ENCODE assay signal across 8 mouse cellular contexts in genomic region chr9:56165377-56165776, GRCm38 (mm10). TPM values are rescaled to one million over a fixed set of nuclear protein-coding genes. Genes with fewer than 3 reads are reported as not detected.
DNase-seq lines count a peak whose midpoint lies in the region; ATAC-seq and TF ChIP-seq lines count a peak whose summit lies in the region.

Gene Tspan3 (minus strand): TSS chr9:56165477.

- TF ChIP-seq CTCF in kidney, postnatal 0 days (IDR thresholded peaks at IDR 0.05; ENCODE audit: low read depth) = no peak
- TF ChIP-seq CTCF in brain, embryonic 14.5 days (IDR thresholded peaks at IDR 0.05; ENCODE audit: borderline replicate concordance, extremely low read depth, insufficient read depth, insufficient read length) = no peak
- TF ChIP-seq CTCF in heart, adult 2 months (IDR thresholded peaks at IDR 0.05) = no peak

- H3K36me3 ChIP-seq in kidney, postnatal 0 days (ENCODE audit: insufficient read depth, low read length) = no peaks in the 10 kb centered on the region
- H3K36me3 ChIP-seq in heart, adult 2 months (ENCODE audit: control insufficient read depth, insufficient read depth, low read length) = no peaks in the 10 kb centered on the region
- no peaks in the 10 kb centered on the region for H3K36me3 ChIP-seq in midbrain, embryonic 14.5 days (ENCODE audit: control insufficient read depth, insufficient read depth, low read length)

- H3K9ac ChIP-seq in kidney, postnatal 0 days (ENCODE audit: low read depth, low read length) = no peak within 1 kb of the TSS
- H3K9ac ChIP-seq in heart, adult 2 months (ENCODE audit: low read depth, low read length) = no peak within 1 kb of the TSS
- no peak within 1 kb of the TSS for H3K9ac ChIP-seq in midbrain, embryonic 14.5 days (replicated peaks; ENCODE audit: low read length)

- H3K27ac ChIP-seq in kidney, postnatal 0 days = no peak within 1 kb of the TSS
- H3K27ac ChIP-seq in heart, adult 2 months = no peak within 1 kb of the TSS
- no peak within 1 kb of the TSS for H3K27ac ChIP-seq in midbrain, embryonic 14.5 days (replicated peaks; ENCODE audit: low read depth, low read length)

- TF ChIP-seq EP300 in heart, adult 2 months (IDR thresholded peaks at IDR 0.05; ENCODE audit: insufficient read depth, low read depth, low read length) = no peak

- TF ChIP-seq POLR2A in brain, embryonic 14.5 days (IDR thresholded peaks at IDR 0.05; ENCODE audit: borderline replicate concordance, extremely low read depth, insufficient read depth, insufficient read length, poor library complexity, severe bottlenecking) = no peak
- no peak for TF ChIP-seq POLR2A in heart, adult 2 months (IDR thresholded peaks at IDR 0.05; ENCODE audit: insufficient read depth, low read depth, low read length)

- H3K4me2 ChIP-seq in kidney, postnatal 0 days (ENCODE audit: low read length) = no peak within 1 kb of the TSS
- H3K4me2 ChIP-seq in midbrain, embryonic 14.5 days (ENCODE audit: low read length) = no peak within 1 kb of the TSS

- no peaks in the 10 kb centered on the region for H3K9me3 ChIP-seq in kidney, postnatal 0 days (replicated peaks; ENCODE audit: low read length)
- H3K9me3 ChIP-seq in midbrain, embryonic 14.5 days (ENCODE audit: control insufficient read depth, low read length) = no peaks in the 10 kb centered on the region

- intact Hi-C loops in heart, adult 2 months (cut with DNase I) = no loop called here

- no peaks in the 10 kb centered on the region for H3K4me1 ChIP-seq in kidney, postnatal 0 days (replicated peaks; ENCODE audit: insufficient read depth, low read length)
- no peaks in the 10 kb centered on the region for H3K4me1 ChIP-seq in heart, adult 2 months (ENCODE audit: control insufficient read depth, insufficient read depth, low read length)
- peaks cover 9% of the 10 kb centered on the region; the same call in 1 of the 2 replicates for H3K4me1 ChIP-seq in midbrain, embryonic 14.5 days (ENCODE audit: control insufficient read depth, insufficient read depth, low read length)

- H3K4me3 ChIP-seq in kidney, postnatal 0 days (replicated peaks; ENCODE audit: low read depth, low read length) = no peak within 1 kb of the TSS
- no peak within 1 kb of the TSS for H3K4me3 ChIP-seq in heart, adult 2 months
- no peak within 1 kb of the TSS for H3K4me3 ChIP-seq in midbrain, embryonic 14.5 days (replicated peaks; ENCODE audit: low read depth, low read length)

- H3K27me3 ChIP-seq in kidney, postnatal 0 days (ENCODE audit: insufficient read depth, low read length) = no peaks in the 10 kb centered on the region
- H3K27me3 ChIP-seq in heart, adult 2 months (ENCODE audit: control insufficient read depth, insufficient read depth, low read length) = no peaks in the 10 kb centered on the region
- H3K27me3 ChIP-seq in midbrain, embryonic 14.5 days (ENCODE audit: control insufficient read depth, insufficient read depth, low read length) = no peaks in the 10 kb centered on the region

- DNase-seq in kidney, postnatal 0 days (ENCODE audit: low spot score) = no peak
- DNase-seq in kidney, postnatal 4 days = no peak
- no peak for DNase-seq in brain, embryonic 14.5 days (ENCODE audit: low read depth)
- DNase-seq in heart, adult 2 months = no peak
- DNase-seq in layer of hippocampus, postnatal 10 days (ENCODE audit: low spot score in 2 of 2) = no peak
- DNase-seq in midbrain, embryonic 14.5 days = no peak
- no peak for DNase-seq in frontal cortex, postnatal 14 days (ENCODE audit: low spot score in 2 of 2)
- no peak for DNase-seq in urinary bladder, postnatal 10 days (ENCODE audit: low spot score)

- H3K79me2 ChIP-seq in heart, adult 2 months (replicated peaks; ENCODE audit: control insufficient read depth, insufficient read depth, low read length) = no peaks in the 10 kb centered on the region

- ATAC-seq in kidney, postnatal 0 days (replicated peaks; ENCODE audit: low FRiP score, low read depth) = no peak
- no peak for ATAC-seq in midbrain, embryonic 14.5 days (ENCODE audit: low FRiP score, low TSS enrichment)

- WGBS in kidney, postnatal 0 days = 91% methylated on average over 6 of the region's 6 CpGs
- WGBS in heart, adult 2 months = 96% methylated on average over 6 of the region's 6 CpGs
- 96% methylated on average over 6 of the region's 6 CpGs for WGBS in midbrain, embryonic 14.5 days

RNA-seq across cellular contexts. Expression of gene Tspan3, which starts in this region (rescaled TPM):
- polyA plus RNA-seq in kidney, postnatal 0 days (2015; fragmentation: Nextera tagmentation; extraction: Ambion mirVana) = 452 and 462 TPM in 2 replicates
- 382 and 433 TPM in 2 replicates for polyA plus RNA-seq in brain, embryonic 14.5 days (2012; rRNA removed)
- 100 to 1,000 TPM; 182 to 196 TPM for total RNA-seq in heart, adult 2 months (2021)
- polyA plus RNA-seq in heart, adult 2 months (2012; rRNA removed) = 209 and 406 TPM in 2 replicates
- 100 to 1,000 TPM; 334 to 354 TPM for total RNA-seq in layer of hippocampus, postnatal 10 days (2021)
- 555 and 629 TPM in 2 replicates for polyA plus RNA-seq in midbrain, embryonic 14.5 days (2014; fragmentation: Nextera tagmentation; extraction: Ambion mirVana)
